ENCODE assay signal across 28 mouse cellular contexts in the genomic region with DNA sequence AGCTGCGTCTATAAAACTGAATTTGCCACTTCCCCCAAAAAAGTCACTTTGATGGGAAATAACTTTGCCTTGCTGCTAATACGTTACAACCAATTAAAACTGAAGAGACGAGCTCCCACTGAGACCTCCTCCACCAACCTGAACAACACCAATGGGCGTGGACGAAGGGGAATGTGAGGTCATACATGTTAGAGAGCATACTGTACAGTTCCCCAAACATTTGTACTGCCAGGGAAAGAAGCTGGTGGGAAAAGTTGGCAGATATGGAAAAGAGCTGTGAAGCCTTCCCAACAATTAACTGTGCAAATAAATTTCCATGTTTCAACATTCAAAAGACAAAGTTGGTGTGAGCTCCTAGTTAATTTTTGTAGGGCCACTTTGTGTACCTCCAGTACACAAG. TPM values are rescaled to one million over a fixed set of nuclear protein-coding genes. Genes with fewer than 3 reads are reported as not detected.
"Had no signal": no experiment of that assay in that cellular context is flagged by ENCODE, and none has a peak within 500 bp of the region (broad histone marks: within the 10 kb centered on the region; RNA-seq: fewer than 3 reads in every experiment).

No protein-coding gene starts in this region.

- H3K4me2 ChIP-seq: limb, embryonic 12.5 days; limb, embryonic 13.5 days; limb, embryonic 15.5 days; liver, embryonic 11.5 days; liver, embryonic 12.5 days; liver, embryonic 13.5 days; liver, embryonic 15.5 days; lung, embryonic 14.5 days; lung, embryonic 15.5 days; midbrain, embryonic 11.5 days; midbrain, embryonic 12.5 days; midbrain, embryonic 13.5 days; midbrain, embryonic 15.5 days; neural tube, embryonic 12.5 days had no signal

- H3K36me3 ChIP-seq: limb, embryonic 10.5 days; limb, embryonic 12.5 days; limb, embryonic 13.5 days; limb, embryonic 15.5 days; liver, embryonic 12.5 days; liver, embryonic 13.5 days; liver, embryonic 15.5 days; lung, embryonic 15.5 days; midbrain, embryonic 10.5 days; midbrain, embryonic 12.5 days; midbrain, embryonic 13.5 days; midbrain, embryonic 15.5 days; neural tube, embryonic 12.5 days had no signal

- DNase-seq: left cerebral cortex, postnatal 4 days; liver; liver, embryonic 13.5 days; liver, postnatal 0 days; lung, adult 18-20 months; lung, adult 2 months; lung, postnatal 14 days; lung, postnatal 36 days; lung, postnatal 4 days; midbrain, embryonic 14.5 days had no signal

- H3K4me3 ChIP-seq: limb, embryonic 10.5 days; limb, embryonic 12.5 days; limb, embryonic 13.5 days; limb, embryonic 15.5 days; liver, embryonic 12.5 days; liver, embryonic 13.5 days; liver, embryonic 15.5 days; lung, embryonic 15.5 days; megakaryocyte, embryonic 14.5 days; midbrain, embryonic 10.5 days; midbrain, embryonic 12.5 days; midbrain, embryonic 13.5 days; midbrain, embryonic 15.5 days; neural tube, embryonic 12.5 days had no signal

- H3K27me3 ChIP-seq: limb, embryonic 12.5 days; limb, embryonic 13.5 days; limb, embryonic 15.5 days; liver, embryonic 12.5 days; liver, embryonic 13.5 days; liver, embryonic 15.5 days; lung, embryonic 15.5 days; megakaryocyte, embryonic 14.5 days; midbrain, embryonic 12.5 days; midbrain, embryonic 13.5 days; midbrain, embryonic 15.5 days; neural tube, embryonic 12.5 days had no signal

- H3K27ac ChIP-seq: limb, embryonic 10.5 days; limb, embryonic 12.5 days; limb, embryonic 13.5 days; limb, embryonic 15.5 days; liver, embryonic 12.5 days; liver, embryonic 13.5 days; liver, embryonic 14.5 days; liver, embryonic 15.5 days; lung, embryonic 15.5 days; macrophage; midbrain, embryonic 10.5 days; midbrain, embryonic 12.5 days; midbrain, embryonic 13.5 days; midbrain, embryonic 15.5 days; neural tube, embryonic 12.5 days had no signal

RNA-seq across cellular contexts. Expression of a gene that starts 25.3 kb away (rescaled TPM):
- polyA plus RNA-seq: macrophage had no signal
